Mouse (Mus musculus) ES-Bruce4 (cell line): Measurements from ENCODE around the gene Tnfsf13.
A peak's percentile ranks its signal among the peaks of the same experiment; 100 is the strongest.

Experiments used
- CTCF ChIP-seq: IDR thresholded peaks from one replicate; pipeline ENCODE4 v1.8.1; 2011; ENCODE audit warnings: low read depth, low read length
- EP300 ChIP-seq: IDR thresholded peaks from 2 replicates; pipeline ENCODE4 v1.6.1; 2011; ENCODE audit warnings: low read depth, low read length; ENCODE audit not compliant: insufficient read depth
- POLR2A ChIP-seq: IDR thresholded peaks from one replicate; pipeline ENCODE4 v1.8.1; 2011; ENCODE audit warnings: low read length; ENCODE audit not compliant: insufficient read depth

- TF ChIP-seq EP300 (no peak), POLR2A (peak; percentile 7), CTCF (no peak)
Observed at GRCm38 (mm10) chr11:69665961-69666664, 19.5 kb downstream of the Tnfsf13 start, which contains the start of gene Cd68.
